Mouse (Mus musculus) stomach, embryonic 15.5 days (tissue): ENCODE data around the gene Spsb3. TPM values are rescaled to one million over a fixed set of nuclear protein-coding genes. Genes with fewer than 3 reads are reported as not detected.

Experiments used
- ATAC-seq: fragments of 200-750 bp; cut with Nextera tagmentation; 2 replicates; pipeline ENCODE4 v1.8.0; 2017; ENCODE audit warnings: low read depth, moderate number of reproducible peaks, moderate TSS enrichment; ENCODE audit not compliant: insufficient read depth, low FRiP score
- H3K27ac ChIP-seq: fragments of 300-500 bp; sonication (generic); 2 replicates; pipeline ENCODE4 v1.5.1; 2015; ENCODE audit warnings: mild to moderate bottlenecking, inconsistent platforms
- H3K27me3 ChIP-seq: fragments of 300-500 bp; sonication (generic); replicated peaks from 2 replicates; pipeline ENCODE4 v1.6.1; 2015; ENCODE audit warnings: inconsistent platforms
- H3K36me3 ChIP-seq: fragments of 300-500 bp; sonication (generic); 2 replicates; pipeline ENCODE4 v1.6.1; 2015; ENCODE audit warnings: inconsistent platforms
- H3K4me1 ChIP-seq: fragments of 300-500 bp; sonication (generic); 2 replicates; pipeline ENCODE4 v1.6.1; 2015; ENCODE audit warnings: inconsistent platforms
- H3K4me2 ChIP-seq: fragments of 300-500 bp; sonication (generic); 2 replicates; pipeline ENCODE4 v1.6.1; 2015; ENCODE audit warnings: mild to moderate bottlenecking, inconsistent platforms
- H3K4me3 ChIP-seq: fragments of 300-500 bp; sonication (generic); replicated peaks from 2 replicates; pipeline ENCODE4 v1.5.1; 2015; ENCODE audit warnings: inconsistent platforms
- H3K9ac ChIP-seq: fragments of 300-500 bp; sonication (generic); 2 replicates; pipeline ENCODE4 v1.6.1; 2015; ENCODE audit warnings: inconsistent platforms
- H3K9me3 ChIP-seq: fragments of 300-500 bp; sonication (generic); 2 replicates; pipeline ENCODE4 v1.6.1; 2016; ENCODE audit warnings: inconsistent platforms
- WGBS: fragments of 180-500 bp; shearing (Covaris S2); methylation state at CpG from one replicate; pipeline ENCODE4 v1.1.7; 2015; 5-methylcytosine and 5-hydroxymethylcytosine counted together
- polyA plus RNA-seq: library from polyadenylated mRNA; unstranded; fragments of >200 nt; fragmentation: Nextera tagmentation; extraction: Ambion mirVana; gene quantifications from 2 replicates; pipeline ENCODE4 v1.2.1, GENCODE M21; 2015

Spsb3 gene
- polyA plus RNA-seq, 1 experiment from 2014 or later: 32.1 TPM

DNA sequence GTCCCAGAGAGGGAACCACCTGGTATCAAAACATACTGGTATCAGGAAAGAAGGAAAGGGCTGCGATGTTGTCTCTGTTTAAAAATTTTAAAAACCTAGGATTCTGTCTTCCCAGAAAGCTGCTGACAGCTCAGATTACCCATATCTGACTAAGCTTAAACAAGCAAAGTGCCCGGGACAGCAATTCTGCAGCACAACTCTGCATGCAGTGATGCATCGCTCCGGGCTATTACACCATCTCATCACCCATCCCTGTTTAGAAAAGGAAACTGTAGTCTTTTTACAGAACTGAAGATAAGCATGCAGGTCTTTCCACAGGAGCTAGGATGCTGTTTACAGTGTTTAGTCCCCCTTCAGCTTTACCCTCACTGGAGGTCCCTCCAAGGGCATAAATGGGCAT is 48.5 kb downstream of the Spsb3 start:
- Histone ChIP-seq H3K9ac (0 out of 2 replicates have a peak overlapping the region, but pooled peaks have one; percentile 7), H3K4me2 (peak overlapping the region; percentile 83), H3K27ac (no peak overlapping the region), H3K4me1 (peaks cover 15% of the 10 kb centered on the region), H3K36me3 (no peaks in the 10 kb centered on the region), H3K9me3 (no peaks in the 10 kb centered on the region), H3K27me3 (no peaks in the 10 kb centered on the region), H3K4me3 (peak overlapping the region; percentile 68)
- WGBS: 64% methylated on average over 4 of the region's 4 CpGs
- no peak for ATAC-seq

DNA sequence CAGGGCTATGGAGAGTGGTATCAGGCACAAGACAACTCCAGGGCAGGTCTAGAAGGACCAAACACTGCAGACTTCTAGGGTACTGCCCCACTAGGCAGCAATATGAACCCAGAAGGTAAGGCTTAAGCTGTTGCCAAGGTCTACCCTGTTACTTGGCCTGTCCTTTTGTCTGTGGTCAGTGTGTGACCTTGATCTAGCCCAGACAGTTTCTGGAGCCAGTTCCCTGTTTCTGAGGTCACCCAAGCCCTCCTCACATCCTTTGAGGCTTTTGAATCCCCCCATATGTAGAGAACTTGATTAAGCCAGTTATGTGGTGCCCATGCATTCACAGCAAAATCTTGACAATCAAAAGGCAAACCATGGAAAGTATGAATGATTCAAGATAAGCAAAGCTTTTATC is 49.2 kb downstream of the Spsb3 start:
- H3K4me2 ChIP-seq: peak overlapping the region; percentile 83
- H3K9ac ChIP-seq: peak overlapping the region; percentile 7; the same call in 1 of the 2 replicates
- no peak for ATAC-seq
- H3K9me3 ChIP-seq: no peaks in the 10 kb centered on the region
- no peaks in the 10 kb centered on the region for H3K36me3 ChIP-seq
- peaks cover 15% of the 10 kb centered on the region for H3K4me1 ChIP-seq
- no peaks in the 10 kb centered on the region for H3K27me3 ChIP-seq
- peak overlapping the region; percentile 68 for H3K4me3 ChIP-seq
- no peak overlapping the region for H3K27ac ChIP-seq

DNA sequence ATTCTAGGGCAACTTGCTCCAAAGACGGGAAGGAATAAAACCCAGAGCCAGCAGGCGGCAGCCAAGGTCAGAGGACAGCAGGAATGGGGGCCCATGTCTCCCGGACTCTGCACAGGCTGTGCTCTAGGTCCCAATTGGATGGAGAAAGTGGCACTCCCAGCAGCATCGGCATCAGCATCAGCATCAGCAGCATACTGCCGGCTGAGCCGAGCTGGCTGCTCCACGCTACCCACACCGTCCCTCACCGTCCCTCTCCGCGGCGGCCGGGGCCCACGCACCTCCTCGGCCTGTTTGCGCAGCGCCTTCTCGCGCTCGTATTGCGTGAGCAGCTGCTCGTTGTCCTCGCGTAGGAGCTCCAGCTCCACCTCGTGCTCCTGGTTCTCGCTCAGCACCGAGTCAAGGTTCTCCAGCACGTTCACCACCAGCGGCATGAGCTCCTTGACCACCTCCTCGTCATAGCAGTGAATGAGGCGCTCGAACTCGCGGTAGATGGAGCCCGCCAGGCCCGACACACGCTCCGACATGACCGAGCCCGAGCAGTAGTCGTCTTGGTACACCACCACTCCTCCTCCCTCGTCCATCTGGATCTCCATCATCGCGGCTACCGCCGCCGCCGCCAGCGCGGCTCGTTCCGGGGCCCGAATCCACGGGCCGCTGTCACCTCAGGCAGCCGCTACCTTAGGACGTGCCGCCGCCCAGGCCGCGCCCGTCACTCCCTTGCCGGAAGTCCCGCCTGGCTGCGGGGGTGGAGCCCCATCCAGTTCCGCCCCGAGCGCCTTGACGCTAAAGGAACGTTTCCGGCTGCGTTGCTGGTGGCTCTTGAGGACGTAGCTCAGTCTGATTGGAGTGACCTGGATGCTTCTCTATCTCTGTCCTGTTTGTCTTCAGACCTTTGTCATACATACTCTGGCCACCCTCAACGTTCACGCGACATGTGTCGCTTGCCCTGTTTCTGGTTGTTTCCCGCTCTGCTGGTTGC is 50.1 kb downstream of the Spsb3 start, which contains the start of gene Mapk8ip3:
Mapk8ip3 (minus strand) TSS at position 719 of the 979 bp plus-strand sequence.
- ATAC-seq: peak; percentile 98
- Histone ChIP-seq H3K27ac (peak within 1 kb of the TSS; percentile 79), H3K4me3 (peak within 1 kb of the TSS; percentile 68), H3K9me3 (no peaks in the 10 kb centered on the region), H3K4me1 (peaks cover 15% of the 10 kb centered on the region), H3K36me3 (no peaks in the 10 kb centered on the region), H3K27me3 (no peaks in the 10 kb centered on the region), H3K9ac (peak within 1 kb of the TSS; percentile 54), H3K4me2 (peak within 1 kb of the TSS; percentile 83)
- under 1% methylated on average over 78 of the region's 78 CpGs for WGBS

DNA sequence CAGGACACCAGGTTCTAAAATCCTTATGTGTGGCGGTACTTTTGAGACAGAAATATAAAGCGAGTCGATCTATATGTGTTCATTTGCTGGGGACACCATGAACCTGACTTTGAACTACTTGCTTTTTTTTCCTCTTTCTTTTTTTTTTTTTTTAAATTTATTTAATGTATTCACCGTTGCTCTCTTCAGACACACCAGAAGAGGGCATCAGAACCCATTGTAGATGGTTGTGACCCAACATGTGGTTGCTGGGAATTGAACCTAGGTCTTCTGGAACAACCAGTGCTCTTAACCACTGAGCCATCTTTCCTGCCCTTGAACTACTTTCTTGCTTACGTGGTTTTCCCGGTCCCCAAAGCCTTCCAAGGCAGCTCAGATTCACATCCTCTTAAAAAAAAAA is 50.8 kb downstream of the Spsb3 start:
- 46% methylated on average over 6 of the region's 6 CpGs for WGBS
- Histone ChIP-seq H3K9me3 (no peaks in the 10 kb centered on the region), H3K9ac (peak overlapping the region; percentile 54; the same call in 1 of the 2 replicates)

More for the DNA sequence above, 50.8 kb downstream of the Spsb3 start:
- no peak for ATAC-seq
- Histone ChIP-seq H3K27ac (peak overlapping the region; percentile 79), H3K4me2 (peak overlapping the region; percentile 83), H3K4me3 (peak overlapping the region; percentile 68), H3K4me1 (peaks cover 15% of the 10 kb centered on the region), H3K36me3 (no peaks in the 10 kb centered on the region), H3K27me3 (no peaks in the 10 kb centered on the region)

Other genes with a start within 250 kb of the Spsb3 start
- 51.0 and 53.7 TPM in 2 replicates for gene Slc9a3r2, start 236.3 kb upstream of the Spsb3 start, polyA plus RNA-seq
- 0.30 and 0.46 TPM in 2 replicates for gene Npw, start 228.2 kb upstream of the Spsb3 start, polyA plus RNA-seq
- gene Zfp598, start 217.0 kb upstream of the Spsb3 start, polyA plus RNA-seq: 19.3 and 22.1 TPM in 2 replicates
- gene Syngr3, start 196.7 kb upstream of the Spsb3 start, polyA plus RNA-seq: 6.3 and 6.9 TPM in 2 replicates
- gene Gfer, start 190.5 kb upstream of the Spsb3 start, polyA plus RNA-seq: 40.9 and 44.1 TPM in 2 replicates
- 3.2 and 3.5 TPM in 2 replicates for gene Noxo1, start 190.4 kb upstream of the Spsb3 start, polyA plus RNA-seq
- gene Tbl3, start 179.0 kb upstream of the Spsb3 start, polyA plus RNA-seq: 64.4 and 68.0 TPM in 2 replicates
- 0.19 TPM in 1 of 2 replicates, not detected in the other for gene Rnf151, start 168.6 kb upstream of the Spsb3 start, polyA plus RNA-seq
- gene Rps2, start 168.5 kb upstream of the Spsb3 start, polyA plus RNA-seq: 1,497 and 1,515 TPM in 2 replicates
- gene Ndufb10, start 162.2 kb upstream of the Spsb3 start, polyA plus RNA-seq: 238 and 259 TPM in 2 replicates
- gene Rpl3l, start 158.8 kb upstream of the Spsb3 start, polyA plus RNA-seq: 0.15 TPM in 1 of 2 replicates, not detected in the other
- gene Msrb1, start 150.0 kb upstream of the Spsb3 start, polyA plus RNA-seq: 37.0 and 41.4 TPM in 2 replicates
- 1.1 and 1.5 TPM in 2 replicates for gene Hs3st6, start 133.7 kb upstream of the Spsb3 start, polyA plus RNA-seq
- gene Meiob, start 82.4 kb upstream of the Spsb3 start, polyA plus RNA-seq: 0.08 TPM in 1 of 2 replicates, not detected in the other
- gene Hagh, start 46.5 kb upstream of the Spsb3 start, polyA plus RNA-seq: 49.1 and 49.3 TPM in 2 replicates
- 34.5 and 35.4 TPM in 2 replicates for gene Fahd1, start 36.3 kb upstream of the Spsb3 start, polyA plus RNA-seq
- 3.9 and 4.0 TPM in 2 replicates for gene Igfals, start 20.6 kb upstream of the Spsb3 start, polyA plus RNA-seq
- gene Nubp2, start 294 bp upstream of the Spsb3 start, polyA plus RNA-seq: 49.0 and 49.6 TPM in 2 replicates
- 26.3 and 29.3 TPM in 2 replicates for gene Eme2, start 8.4 kb downstream of the Spsb3 start, polyA plus RNA-seq
- 102 and 112 TPM in 2 replicates for gene Mrps34, start 8.5 kb downstream of the Spsb3 start, polyA plus RNA-seq
- gene Nme3, start 9.9 kb downstream of the Spsb3 start, polyA plus RNA-seq: 77.5 and 79.8 TPM in 2 replicates
- gene Mapk8ip3, start 50.3 kb downstream of the Spsb3 start, polyA plus RNA-seq: 29.2 and 31.3 TPM in 2 replicates
- gene Jpt2, start 74.0 kb downstream of the Spsb3 start, polyA plus RNA-seq: 183 and 204 TPM in 2 replicates
- gene Cramp1l, start 129.1 kb downstream of the Spsb3 start, polyA plus RNA-seq: 7.1 and 7.6 TPM in 2 replicates
- 18.9 and 21.6 TPM in 2 replicates for gene Ift140, start 129.4 kb downstream of the Spsb3 start, polyA plus RNA-seq
- gene Tmem204, start 196.9 kb downstream of the Spsb3 start, polyA plus RNA-seq: 23.5 and 23.7 TPM in 2 replicates
- 38.6 and 40.2 TPM in 2 replicates for gene Telo2, start 229.3 kb downstream of the Spsb3 start, polyA plus RNA-seq
- 0.12 and 0.36 TPM in 2 replicates for gene Ptx4, start 234.1 kb downstream of the Spsb3 start, polyA plus RNA-seq
- 18.1 and 21.1 TPM in 2 replicates for gene Clcn7, start 246.7 kb downstream of the Spsb3 start, polyA plus RNA-seq